Mouse (Mus musculus): ENCODE measurements at regions not wholly inside any gene's neighbourhood (a gene's known extent, or its start where the extent isn't known, plus 50 kb on each side); places are given as distances from the start of the nearest gene placed in this dataset.
"Not testable (repeated sequence)": the region's sequence is repeated elsewhere in the genome, so short reads cannot be mapped to it uniquely, and the experiment has no call there.

DNA sequence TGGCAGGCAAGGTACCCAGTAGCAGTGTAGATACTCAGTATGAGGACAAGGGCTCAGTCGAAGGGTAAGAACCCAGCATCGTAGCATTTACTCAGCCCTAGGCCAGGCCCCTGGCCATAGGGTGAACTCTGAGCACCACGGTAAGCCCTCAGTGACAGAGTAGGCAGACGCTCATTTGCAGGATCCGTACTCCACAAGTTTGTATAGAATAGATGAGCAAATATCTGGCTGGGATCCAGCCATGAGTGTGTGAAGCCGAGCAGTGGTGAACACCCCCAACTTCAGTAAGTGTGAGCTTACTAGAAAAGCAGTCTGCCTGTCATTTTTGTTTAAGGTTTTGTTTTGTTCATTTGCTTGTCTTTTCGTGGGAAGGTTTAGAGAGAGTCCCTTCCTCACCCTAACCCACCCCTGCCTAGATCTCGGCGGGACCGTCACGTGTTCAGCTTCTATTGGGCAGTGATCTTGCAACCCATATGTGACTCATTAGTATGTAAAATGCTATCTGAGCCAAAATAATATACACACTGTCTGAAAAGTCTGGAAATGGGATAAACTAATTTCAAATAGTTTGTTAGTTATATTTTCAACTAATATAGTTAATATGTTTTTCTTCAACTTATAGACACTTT lies 76.3 kb downstream of the Gm5447 start:
- H3K9me3 ChIP-seq (replicated peaks; ENCODE audit: control insufficient read depth, low read length): no peaks in the 10 kb centered on the region
- H3K27me3 ChIP-seq (ENCODE audit: control insufficient read depth, insufficient read depth, low read length): no peaks in the 10 kb centered on the region
- H3K9ac ChIP-seq (replicated peaks; ENCODE audit: low read depth, low read length): no peak overlapping the region
- TF ChIP-seq EP300 (IDR thresholded peaks at IDR 0.05; ENCODE audit: low read depth): no peak
- TF ChIP-seq CTCF (IDR thresholded peaks at IDR 0.05; ENCODE audit: low read depth): no peak
- no peak overlapping the region for H3K4me3 ChIP-seq (ENCODE audit: low read depth, low read length)
- H3K4me2 ChIP-seq (ENCODE audit: low read depth, low read length): no peak overlapping the region
- DNase-seq (ENCODE audit: low spot score) (no peak), ATAC-seq (ENCODE audit: insufficient read depth, low read depth) (no peak)
- no peaks in the 10 kb centered on the region for H3K36me3 ChIP-seq (replicated peaks; ENCODE audit: control insufficient read depth, insufficient read depth, low read length)
- 80% methylated on average over 11 of the region's 11 CpGs for WGBS
- H3K27ac ChIP-seq (ENCODE audit: low read depth): no peak overlapping the region
- no peaks in the 10 kb centered on the region for H3K4me1 ChIP-seq (ENCODE audit: control insufficient read depth, insufficient read depth)

DNA sequence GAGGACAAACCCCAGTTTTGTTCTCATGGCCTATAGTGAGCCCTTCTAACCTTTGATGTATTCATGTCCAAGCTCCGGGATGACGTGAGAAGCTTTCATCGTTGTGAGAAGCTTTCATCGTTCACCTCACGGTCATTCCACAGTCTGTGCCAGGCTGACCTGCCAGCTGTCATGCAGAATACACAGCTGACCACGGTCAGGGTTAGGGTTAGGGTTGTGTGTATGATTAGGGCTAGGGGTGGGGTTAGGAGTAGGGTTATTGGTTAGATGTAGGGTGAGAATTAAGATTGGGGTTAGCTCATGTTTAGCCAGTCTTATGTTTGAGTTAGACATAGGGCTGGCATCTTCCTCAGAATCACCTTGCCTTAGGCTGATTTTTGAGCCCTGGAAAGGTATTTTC lies 77.6 kb downstream of the Gm5447 start:
- not testable (repeated sequence) for H3K27me3 ChIP-seq (ENCODE audit: control insufficient read depth, insufficient read depth, low read length); H3K9ac ChIP-seq (replicated peaks; ENCODE audit: low read depth, low read length); DNase-seq (ENCODE audit: low spot score); H3K4me3 ChIP-seq (ENCODE audit: low read depth, low read length); H3K9me3 ChIP-seq (replicated peaks; ENCODE audit: control insufficient read depth, low read length); H3K27ac ChIP-seq (ENCODE audit: low read depth); H3K36me3 ChIP-seq (replicated peaks; ENCODE audit: control insufficient read depth, insufficient read depth, low read length); H3K4me1 ChIP-seq (ENCODE audit: control insufficient read depth, insufficient read depth); H3K4me2 ChIP-seq (ENCODE audit: low read depth, low read length); ATAC-seq (ENCODE audit: insufficient read depth, low read depth)
- WGBS: no CpG with 5 or more reads among the region's 6 CpGs

DNA sequence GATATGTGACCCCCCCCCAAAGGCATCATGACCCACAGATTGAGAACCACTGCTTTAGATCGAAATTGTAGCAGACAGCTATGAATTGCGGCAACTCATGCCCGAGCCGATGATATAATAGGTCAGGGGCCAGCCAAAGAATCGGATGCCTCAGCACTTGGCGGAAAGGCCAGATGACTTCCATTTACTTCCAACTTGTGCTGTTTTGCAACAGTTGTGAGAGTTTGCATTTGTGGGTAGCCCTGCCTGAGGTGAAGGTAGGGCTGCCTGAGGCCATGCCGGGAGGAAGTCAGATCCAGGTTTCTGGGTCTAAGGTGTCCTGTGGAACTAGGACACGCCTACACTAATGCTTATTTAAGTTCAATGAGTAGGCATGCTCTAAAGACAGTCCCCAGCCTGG lies 80.4 kb downstream of the Gm5447 start:
- Histone ChIP-seq H3K4me3 (ENCODE audit: low read depth, low read length) (no peak overlapping the region), H3K9ac (replicated peaks; ENCODE audit: low read depth, low read length) (no peak overlapping the region), H3K27me3 (ENCODE audit: control insufficient read depth, insufficient read depth, low read length) (no peaks in the 10 kb centered on the region), H3K36me3 (replicated peaks; ENCODE audit: control insufficient read depth, insufficient read depth, low read length) (no peaks in the 10 kb centered on the region), H3K27ac (ENCODE audit: low read depth) (no peak overlapping the region), H3K4me2 (ENCODE audit: low read depth, low read length) (no peak overlapping the region), H3K4me1 (ENCODE audit: control insufficient read depth, insufficient read depth) (no peaks in the 10 kb centered on the region), H3K9me3 (replicated peaks; ENCODE audit: control insufficient read depth, low read length) (no peaks in the 10 kb centered on the region)
- 92% methylated on average over 8 of the region's 8 CpGs for whole genome bisulfite sequencing
- no peak for DNase-seq (ENCODE audit: low spot score)
- TF ChIP-seq EP300 (IDR thresholded peaks at IDR 0.05; ENCODE audit: low read depth) (no peak), CTCF (IDR thresholded peaks at IDR 0.05; ENCODE audit: low read depth) (no peak)
- ATAC-seq (ENCODE audit: insufficient read depth, low read depth): no peak

DNA sequence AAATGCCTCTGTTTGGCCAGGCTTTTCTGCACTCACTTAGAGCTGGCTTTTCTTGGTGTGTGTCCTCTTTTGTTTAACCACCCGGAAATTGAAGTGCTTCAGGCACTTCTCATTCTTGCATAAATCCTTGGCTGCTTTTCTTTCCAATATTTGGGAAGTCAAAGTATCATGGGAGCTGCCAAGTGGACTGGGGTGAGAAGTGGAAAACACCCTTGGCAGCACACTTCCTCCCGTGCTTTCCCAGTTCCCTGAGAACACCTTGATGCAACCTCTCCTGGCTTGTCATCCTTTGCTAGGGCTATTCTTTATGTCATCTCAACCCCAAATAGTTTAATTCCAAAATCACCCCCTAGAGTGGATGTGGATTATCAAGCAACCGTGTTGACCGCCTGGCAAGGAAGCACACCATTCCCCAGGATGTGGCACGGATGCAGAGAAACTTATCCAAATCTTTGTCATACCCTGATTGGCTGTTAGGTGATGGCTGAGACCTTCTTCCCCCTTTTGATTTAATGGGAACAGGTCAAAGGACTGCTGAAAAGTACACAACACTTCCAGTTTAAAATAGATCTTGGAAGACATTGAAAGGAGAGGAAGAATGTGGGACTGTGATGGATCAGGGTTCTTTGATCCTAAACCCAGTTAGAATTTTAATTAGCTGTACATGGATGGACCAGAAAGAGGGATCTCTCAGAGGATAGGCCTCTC lies 81.5 kb downstream of the Gm5447 start:
- Histone ChIP-seq H3K36me3 (replicated peaks; ENCODE audit: control insufficient read depth, insufficient read depth, low read length) (no peaks in the 10 kb centered on the region), H3K4me1 (ENCODE audit: control insufficient read depth, insufficient read depth) (no peaks in the 10 kb centered on the region), H3K27me3 (ENCODE audit: control insufficient read depth, insufficient read depth, low read length) (no peaks in the 10 kb centered on the region), H3K9ac (replicated peaks; ENCODE audit: low read depth, low read length) (no peak overlapping the region), H3K9me3 (replicated peaks; ENCODE audit: control insufficient read depth, low read length) (no peaks in the 10 kb centered on the region), H3K27ac (ENCODE audit: low read depth) (no peak overlapping the region), H3K4me3 (ENCODE audit: low read depth, low read length) (no peak overlapping the region), H3K4me2 (ENCODE audit: low read depth, low read length) (no peak overlapping the region)
- TF ChIP-seq EP300 (IDR thresholded peaks at IDR 0.05; ENCODE audit: low read depth): no peak
- TF ChIP-seq CTCF (IDR thresholded peaks at IDR 0.05; ENCODE audit: low read depth): no peak
- ATAC-seq (ENCODE audit: insufficient read depth, low read depth): no peak
- 76% methylated on average over 5 of the region's 5 CpGs for WGBS
- DNase-seq (ENCODE audit: low spot score): no peak

DNA sequence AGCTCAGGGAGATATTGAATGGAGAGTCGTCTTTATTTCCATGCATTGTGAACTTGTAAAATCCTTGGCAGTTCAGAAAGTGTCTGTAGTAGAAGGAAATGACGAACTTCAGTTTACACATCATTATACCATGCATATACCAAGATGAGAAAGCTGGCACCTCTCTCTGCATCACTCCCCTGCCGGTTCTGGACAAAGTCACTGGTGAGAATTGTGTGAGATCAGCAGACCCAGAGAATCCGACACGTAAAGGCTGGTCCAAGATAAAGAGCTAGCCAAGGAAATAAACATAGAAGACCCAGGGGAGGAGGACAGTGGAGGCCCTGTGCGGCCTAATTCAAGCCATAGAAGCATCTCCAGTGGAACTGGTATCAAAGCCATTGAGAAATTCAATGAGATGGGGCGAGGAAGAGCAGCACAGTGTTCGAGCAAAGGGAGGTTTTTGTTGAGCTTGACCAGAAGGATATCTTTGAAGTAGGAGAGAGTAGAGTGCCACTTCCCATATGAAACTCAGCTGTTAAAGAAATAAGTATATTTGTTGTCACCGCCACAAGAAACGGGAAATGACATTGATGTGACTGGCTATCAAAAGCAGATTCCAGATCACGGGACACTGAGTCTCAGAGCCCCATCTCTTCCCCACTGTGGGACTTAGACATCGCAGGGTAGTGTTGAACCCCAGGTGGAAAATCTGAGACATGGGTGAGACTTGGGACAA lies 82.3 kb downstream of the Gm5447 start:
- Histone ChIP-seq H3K27ac (ENCODE audit: low read depth) (no peak overlapping the region), H3K9ac (replicated peaks; ENCODE audit: low read depth, low read length) (no peak overlapping the region), H3K9me3 (replicated peaks; ENCODE audit: control insufficient read depth, low read length) (no peaks in the 10 kb centered on the region), H3K4me2 (ENCODE audit: low read depth, low read length) (no peak overlapping the region), H3K4me3 (ENCODE audit: low read depth, low read length) (no peak overlapping the region), H3K27me3 (ENCODE audit: control insufficient read depth, insufficient read depth, low read length) (no peaks in the 10 kb centered on the region), H3K4me1 (ENCODE audit: control insufficient read depth, insufficient read depth) (no peaks in the 10 kb centered on the region), H3K36me3 (replicated peaks; ENCODE audit: control insufficient read depth, insufficient read depth, low read length) (no peaks in the 10 kb centered on the region)
- WGBS: 75% methylated on average over 12 of the region's 12 CpGs
- no peak for DNase-seq (ENCODE audit: low spot score)
- no peak for TF ChIP-seq EP300 (IDR thresholded peaks at IDR 0.05; ENCODE audit: low read depth)
- no peak for ATAC-seq (ENCODE audit: insufficient read depth, low read depth)
